Mouse (Mus musculus): ENCODE data around the gene Tmsb15l. TPM values are rescaled to one million over a fixed set of nuclear protein-coding genes. Genes with fewer than 3 reads are reported as not detected.
A peak's percentile ranks its signal among the peaks of the same experiment; 100 is the strongest.
"Not testable (repeated sequence)": the region's sequence is repeated elsewhere in the genome, so short reads cannot be mapped to it uniquely, and the experiment has no call there.

The Tmsb15l gene
- polyA plus RNA-seq, 1 experiment = 7.7 TPM

DNA sequence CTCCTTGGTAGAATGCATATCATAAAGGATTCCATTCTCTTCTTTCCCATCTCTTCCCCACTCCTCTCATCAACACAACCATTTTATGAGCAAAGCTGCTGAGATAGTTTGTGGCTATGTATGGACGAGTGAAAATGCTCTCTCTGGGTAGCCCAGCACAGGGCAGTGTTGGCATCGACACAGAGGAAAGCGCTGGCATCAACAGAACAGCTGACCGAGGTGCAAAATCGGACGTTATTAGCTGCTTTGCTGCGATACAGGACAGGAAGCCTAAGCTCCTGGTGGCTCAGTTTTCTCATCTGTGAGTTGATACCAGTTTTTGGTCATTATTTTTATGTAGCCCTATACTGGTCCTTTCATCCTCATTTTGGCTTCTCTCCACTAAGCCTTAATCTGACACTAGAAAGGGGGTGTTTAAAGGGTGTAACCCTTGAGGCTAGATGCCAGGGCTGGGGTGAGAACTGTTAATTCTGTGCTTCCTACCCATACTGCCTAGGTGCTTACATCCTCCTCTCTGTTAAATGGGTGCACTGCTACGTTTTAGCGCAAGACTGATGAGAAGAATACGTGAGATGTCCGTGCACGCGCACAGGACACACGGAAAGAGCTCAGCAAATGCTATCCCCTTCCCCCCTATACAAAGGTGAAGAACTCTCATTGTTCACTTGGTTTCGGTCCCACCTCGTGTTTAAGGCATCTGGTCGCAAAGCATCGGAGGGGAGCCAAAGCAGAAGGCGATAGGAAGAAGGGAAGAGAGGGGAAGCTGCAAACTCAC lies 15.7 kb upstream of the Tmsb15l start:
- TF ChIP-seq CTCF (IDR thresholded peaks at IDR 0.05; ENCODE audit: borderline replicate concordance, insufficient read depth, low read depth, low read length) (no peak), POLR2A (IDR thresholded peaks at IDR 0.05; ENCODE audit: borderline replicate concordance, insufficient read depth, low read length) (no peak)
- 4% methylated on average over 19 of the region's 19 CpGs for WGBS
- H3K4me3 ChIP-seq (replicated peaks; ENCODE audit: insufficient read depth, low read depth, low read length) = peak overlapping the region; percentile 98
- H3K4me1 ChIP-seq (ENCODE audit: control insufficient read depth, insufficient read depth, low read length) = no peaks in the 10 kb centered on the region
- no peaks in the 10 kb centered on the region for H3K27me3 ChIP-seq (ENCODE audit: control insufficient read depth, insufficient read depth, low read length)
- H3K27ac ChIP-seq (ENCODE audit: insufficient read depth, low read length) = peak overlapping the region; percentile 94
- peak; percentile 46 to 54 for DNase-seq

DNA sequence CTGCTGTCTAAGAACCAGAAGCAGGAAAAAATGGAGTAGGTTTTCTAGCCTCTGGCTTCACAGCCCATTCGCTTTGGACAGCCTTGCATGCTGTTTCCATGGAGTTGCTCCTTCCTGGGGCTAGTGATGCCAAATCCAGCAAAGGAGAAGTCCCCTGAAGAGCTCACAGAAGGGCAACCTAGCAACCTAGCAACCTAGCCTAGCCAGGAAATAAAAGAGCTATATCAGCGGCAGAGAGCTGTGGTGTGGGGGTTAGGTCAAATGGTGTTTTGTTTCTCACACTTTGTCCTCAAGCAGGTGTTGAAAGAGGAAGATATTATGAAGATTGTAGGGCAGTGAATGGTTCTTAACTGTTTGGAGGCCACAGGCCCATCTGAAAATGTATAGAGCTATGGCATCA lies 14.6 kb upstream of the Tmsb15l start:
- Histone ChIP-seq H3K4me3 (replicated peaks; ENCODE audit: insufficient read depth, low read depth, low read length) (no peak overlapping the region), H3K27ac (ENCODE audit: insufficient read depth, low read length) (no peak overlapping the region), H3K4me1 (ENCODE audit: control insufficient read depth, insufficient read depth, low read length) (no peaks in the 10 kb centered on the region), H3K27me3 (ENCODE audit: control insufficient read depth, insufficient read depth, low read length) (no peaks in the 10 kb centered on the region)
- DNase-seq = no peak
- TF ChIP-seq CTCF (IDR thresholded peaks at IDR 0.05; ENCODE audit: borderline replicate concordance, insufficient read depth, low read depth, low read length) = no peak
- no peak for TF ChIP-seq POLR2A (IDR thresholded peaks at IDR 0.05; ENCODE audit: borderline replicate concordance, insufficient read depth, low read length)
- 11% methylated on average over 2 of the region's 2 CpGs for WGBS

DNA sequence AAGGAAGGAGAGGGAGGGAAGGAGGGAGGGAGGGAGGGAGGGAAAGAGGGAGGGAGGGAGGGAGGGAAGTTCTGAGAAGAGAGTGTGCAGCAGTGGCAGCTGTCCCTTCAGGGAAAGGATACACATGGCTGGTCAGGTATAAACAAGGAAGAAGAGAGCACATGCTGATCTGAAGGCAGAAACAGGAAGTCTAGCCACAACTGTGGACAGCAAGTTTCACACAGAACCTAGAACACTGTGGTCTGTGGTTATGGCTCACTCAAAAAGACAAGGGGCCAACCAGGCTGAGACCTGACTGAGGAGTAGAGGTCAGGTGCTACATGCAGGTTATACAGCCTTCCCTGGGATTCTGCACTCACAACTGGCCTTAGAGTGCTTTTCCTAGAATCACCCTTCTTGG lies 9.4 kb upstream of the Tmsb15l start:
- no peaks in the 10 kb centered on the region for H3K4me1 ChIP-seq (ENCODE audit: control insufficient read depth, insufficient read depth, low read length)
- H3K27ac ChIP-seq (ENCODE audit: insufficient read depth, low read length) = no peak overlapping the region
- no peaks in the 10 kb centered on the region for H3K27me3 ChIP-seq (ENCODE audit: control insufficient read depth, insufficient read depth, low read length)
- DNase-seq = no peak
- H3K4me3 ChIP-seq (replicated peaks; ENCODE audit: insufficient read depth, low read depth, low read length) = no peak overlapping the region
- TF ChIP-seq POLR2A (IDR thresholded peaks at IDR 0.05; ENCODE audit: borderline replicate concordance, insufficient read depth, low read length) (no peak), CTCF (IDR thresholded peaks at IDR 0.05; ENCODE audit: borderline replicate concordance, insufficient read depth, low read depth, low read length) (no peak)

DNA sequence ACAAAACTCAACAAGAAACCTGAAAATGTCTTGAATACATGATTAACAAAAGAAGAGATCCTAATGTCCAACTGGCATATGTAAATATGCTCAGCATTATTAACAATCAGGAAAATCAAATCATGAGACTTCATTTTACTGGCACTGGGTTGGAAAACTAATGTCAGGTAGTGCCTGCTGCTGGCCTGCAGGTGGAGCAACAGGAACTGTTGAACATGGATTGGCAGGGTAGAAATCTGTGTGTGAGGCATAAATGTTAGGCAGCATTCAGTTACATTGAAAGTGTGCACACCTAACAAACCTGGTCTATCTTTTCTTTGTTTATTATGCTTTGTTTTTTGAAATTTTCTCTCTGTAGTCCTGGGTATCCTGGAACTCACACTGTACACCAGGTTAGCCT lies 1.9 kb upstream of the Tmsb15l start:
- H3K27ac ChIP-seq (ENCODE audit: insufficient read depth, low read length) = no peak overlapping the region
- TF ChIP-seq POLR2A (IDR thresholded peaks at IDR 0.05; ENCODE audit: borderline replicate concordance, insufficient read depth, low read length) (no peak), CTCF (IDR thresholded peaks at IDR 0.05; ENCODE audit: borderline replicate concordance, insufficient read depth, low read depth, low read length) (peak; percentile 65; the same call in 1 of the 2 replicates)
- peak; percentile 32 to 53 for DNase-seq
- H3K4me3 ChIP-seq (replicated peaks; ENCODE audit: insufficient read depth, low read depth, low read length) = no peak overlapping the region
- H3K4me1 ChIP-seq (ENCODE audit: control insufficient read depth, insufficient read depth, low read length) = no peaks in the 10 kb centered on the region
- H3K27me3 ChIP-seq (ENCODE audit: control insufficient read depth, insufficient read depth, low read length) = no peaks in the 10 kb centered on the region

DNA sequence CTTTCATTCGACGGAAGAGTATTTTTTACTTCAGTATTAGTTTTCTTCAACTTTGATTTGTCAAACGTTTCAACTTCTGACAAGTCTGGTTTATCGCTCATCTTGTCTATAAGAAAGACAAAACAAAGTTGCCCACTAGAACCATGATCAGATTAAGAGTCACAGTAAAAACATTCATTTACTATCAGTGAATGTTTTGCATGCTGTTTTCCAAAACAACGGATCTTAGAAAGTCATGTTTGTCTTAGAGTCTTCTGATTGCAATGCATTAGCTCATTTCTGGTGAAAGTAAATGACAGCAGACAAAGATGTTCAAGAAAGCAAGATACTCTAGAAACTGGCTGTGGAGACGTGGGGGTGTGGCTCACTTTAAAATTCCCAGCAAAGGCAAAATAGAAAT lies 1.3 kb downstream of the Tmsb15l start, which contains the start of gene Tmsb15b2:
Gene Tmsb15b2, minus strand, starts transcription at position 101 of the 400 bp plus-strand sequence.
- WGBS = 94% methylated on average over 6 of the region's 6 CpGs
- not testable (repeated sequence) for DNase-seq; H3K27me3 ChIP-seq (ENCODE audit: control insufficient read depth, insufficient read depth, low read length); H3K4me1 ChIP-seq (ENCODE audit: control insufficient read depth, insufficient read depth, low read length)
- 0 out of 2 replicates have a peak within 1 kb of the TSS, but pooled peaks have one; percentile 16 for H3K27ac ChIP-seq (ENCODE audit: insufficient read depth, low read length)
- H3K4me3 ChIP-seq (replicated peaks; ENCODE audit: insufficient read depth, low read depth, low read length) = peak within 1 kb of the TSS; percentile 97

DNA sequence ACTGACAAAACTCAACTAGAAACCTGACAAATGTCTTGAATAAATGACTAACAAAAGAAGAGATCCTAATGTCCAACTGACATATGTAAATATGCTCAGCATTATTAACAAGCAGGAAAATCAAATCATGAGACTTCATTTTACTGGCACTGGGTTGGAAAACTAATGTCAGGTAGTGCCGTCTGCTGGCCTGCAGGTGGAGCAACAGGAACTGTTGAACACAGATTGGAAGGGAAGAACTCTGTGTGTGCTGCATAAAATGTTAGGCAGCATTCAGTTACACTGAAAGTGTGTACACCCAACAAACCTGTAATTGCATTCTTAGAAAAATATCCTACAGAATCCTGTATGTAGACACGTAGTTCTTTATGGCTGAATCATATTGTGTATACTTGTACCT lies 17.0 kb downstream of the Tmsb15l start:
- TF ChIP-seq CTCF (IDR thresholded peaks at IDR 0.05; ENCODE audit: borderline replicate concordance, insufficient read depth, low read depth, low read length) (peak; percentile 60), POLR2A (IDR thresholded peaks at IDR 0.05; ENCODE audit: borderline replicate concordance, insufficient read depth, low read length) (no peak)
- peak; percentile 36 to 41 for DNase-seq
- no peaks in the 10 kb centered on the region for H3K27me3 ChIP-seq (ENCODE audit: control insufficient read depth, insufficient read depth, low read length)
- no peak overlapping the region for H3K4me3 ChIP-seq (replicated peaks; ENCODE audit: insufficient read depth, low read depth, low read length)
- 14% methylated on average over 2 of the region's 2 CpGs for WGBS
- H3K27ac ChIP-seq (ENCODE audit: insufficient read depth, low read length) = no peak overlapping the region
- no peaks in the 10 kb centered on the region for H3K4me1 ChIP-seq (ENCODE audit: control insufficient read depth, insufficient read depth, low read length)

DNA sequence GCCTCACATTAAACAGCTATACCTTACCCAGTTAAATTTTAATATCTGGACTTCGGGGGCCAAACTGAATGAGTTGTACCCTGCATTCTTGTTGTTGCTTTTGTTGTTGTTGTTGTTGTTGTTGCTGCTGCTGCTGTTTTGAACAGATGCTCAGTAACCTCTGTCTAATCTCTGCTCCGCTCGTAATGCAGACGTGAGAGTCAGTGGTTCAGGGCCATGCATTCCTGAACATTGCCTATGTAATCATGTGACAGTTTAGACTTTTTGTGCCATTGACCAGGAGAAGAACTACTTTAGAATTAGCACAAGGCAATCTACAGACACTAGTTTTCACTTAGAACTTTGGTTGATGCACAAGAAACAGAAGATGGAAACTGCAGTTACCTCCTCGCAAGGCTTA lies 18.4 kb downstream of the Tmsb15l start:
- 45% methylated on average over 5 of the region's 5 CpGs for WGBS
- not testable (repeated sequence) for H3K27me3 ChIP-seq (ENCODE audit: control insufficient read depth, insufficient read depth, low read length); DNase-seq; H3K4me1 ChIP-seq (ENCODE audit: control insufficient read depth, insufficient read depth, low read length); H3K27ac ChIP-seq (ENCODE audit: insufficient read depth, low read length)
- peak overlapping the region; percentile 42 for H3K4me3 ChIP-seq (replicated peaks; ENCODE audit: insufficient read depth, low read depth, low read length)

DNA sequence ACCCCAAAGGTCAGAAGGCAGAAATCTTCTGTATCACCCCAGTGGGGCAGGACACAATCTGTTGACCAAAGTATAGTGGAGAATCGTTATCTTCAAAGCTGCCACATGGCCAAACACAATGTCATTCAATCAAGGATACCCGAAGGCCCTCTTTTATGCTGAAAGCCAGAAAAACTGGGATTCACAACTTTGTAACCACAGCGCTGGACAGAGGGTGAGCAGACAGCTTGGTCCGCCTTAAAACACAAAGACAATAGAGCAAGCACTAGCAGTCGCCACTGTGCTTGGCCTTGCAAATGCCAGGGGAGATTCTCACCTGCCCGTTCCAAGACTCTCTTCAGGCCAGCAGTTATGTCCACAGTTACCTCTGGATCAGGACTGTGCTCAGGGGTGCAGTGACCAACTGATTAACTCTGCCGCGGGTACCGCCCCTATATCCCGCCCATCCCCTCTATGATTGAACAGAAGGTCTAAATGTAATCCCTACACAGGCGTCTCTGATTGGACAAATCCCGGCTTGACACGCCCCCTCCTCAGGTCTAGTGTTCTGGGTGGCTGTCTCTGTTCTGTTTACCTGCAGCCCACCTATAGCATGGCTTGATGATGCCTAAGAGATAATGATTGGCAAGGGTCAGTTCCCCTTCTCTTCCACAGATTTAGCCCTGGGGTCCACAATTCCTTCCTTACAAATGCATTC lies 18.9 kb downstream of the Tmsb15l start:
- not testable (repeated sequence) for H3K27me3 ChIP-seq (ENCODE audit: control insufficient read depth, insufficient read depth, low read length); H3K27ac ChIP-seq (ENCODE audit: insufficient read depth, low read length); H3K4me1 ChIP-seq (ENCODE audit: control insufficient read depth, insufficient read depth, low read length)
- 10% methylated on average over 13 of the region's 13 CpGs for WGBS
- peak overlapping the region; percentile 67 for H3K4me3 ChIP-seq (replicated peaks; ENCODE audit: insufficient read depth, low read depth, low read length)
- peak; percentile 87 to 88 for DNase-seq
- TF ChIP-seq POLR2A (IDR thresholded peaks at IDR 0.05; ENCODE audit: borderline replicate concordance, insufficient read depth, low read length) = peak; percentile 17; the same call in 1 of the 2 replicates
